Mouse (Mus musculus) testis, postnatal 14 days (tissue): ENCODE measurements at regions not wholly inside any gene's neighbourhood (a gene's known extent, or its start where the extent isn't known, plus 50 kb on each side); places are given as distances from the start of the nearest gene placed in this dataset.

Experiments
- DNase-seq: peaks from one replicate; pipeline ENCODE4 v3.0.0; 2021; ENCODE audit warnings: low spot score

- no peak for DNase-seq
Measured at GRCm38 (mm10) chr12:35232322-35232673, 185.3 kb downstream of the Snx13 start.

- DNase-seq: no peak
Measured at GRCm38 (mm10) chr12:35231414-35232321, 184.7 kb downstream of the Snx13 start.

- DNase-seq: no peak
Measured at GRCm38 (mm10) chr12:35220429-35220828, 173.4 kb downstream of the Snx13 start.

GRCm38 (mm10) chr12:35220002-35220401 lies 173.0 kb downstream of the Snx13 start:
- DNase-seq: no peak

GRCm38 (mm10) chr12:35216725-35217124 lies 169.7 kb downstream of the Snx13 start:
- no peak for DNase-seq

GRCm38 (mm10) chr12:35209399-35209798 lies 162.4 kb downstream of the Snx13 start:
- no peak for DNase-seq

GRCm38 (mm10) chr12:35207605-35208004 lies 160.6 kb downstream of the Snx13 start:
- DNase-seq: no peak

- no peak for DNase-seq
Measured at GRCm38 (mm10) chr12:35203398-35203797, 156.4 kb downstream of the Snx13 start.

- no peak for DNase-seq
Measured at GRCm38 (mm10) chr12:35200110-35200509, 153.1 kb downstream of the Snx13 start.
